Mouse (Mus musculus) neutrophil, adult 5-6 weeks (primary cell): Measurements from ENCODE around the gene Cxcr1. TPM values are rescaled to one million over a fixed set of nuclear protein-coding genes. Genes with fewer than 3 reads are reported as not detected.
"Not testable (repeated sequence)": the region's sequence is repeated elsewhere in the genome, so short reads cannot be mapped to it uniquely, and the experiment has no call there.

ENCODE experiments used
- ATAC-seq: fragments of 151-379, 151-347 bp; 2 replicates; pipeline ENCODE4 v1.8.0; 2017; ENCODE audit warnings: mild to moderate bottlenecking, moderate TSS enrichment; ENCODE audit not compliant: insufficient number of reproducible peaks, poor library complexity, low FRiP score, severe bottlenecking; ENCODE audit errors: extremely low read depth
- total RNA-seq: library from RNA; stranded (forward); fragments of 200-1000 nt; gene quantifications from 2 replicates; pipeline ENCODE4 v1.2.3, GENCODE M21; 2017

Gene Cxcr1
- total RNA-seq, 1 experiment from 2014 or later: 20.0 TPM

DNA sequence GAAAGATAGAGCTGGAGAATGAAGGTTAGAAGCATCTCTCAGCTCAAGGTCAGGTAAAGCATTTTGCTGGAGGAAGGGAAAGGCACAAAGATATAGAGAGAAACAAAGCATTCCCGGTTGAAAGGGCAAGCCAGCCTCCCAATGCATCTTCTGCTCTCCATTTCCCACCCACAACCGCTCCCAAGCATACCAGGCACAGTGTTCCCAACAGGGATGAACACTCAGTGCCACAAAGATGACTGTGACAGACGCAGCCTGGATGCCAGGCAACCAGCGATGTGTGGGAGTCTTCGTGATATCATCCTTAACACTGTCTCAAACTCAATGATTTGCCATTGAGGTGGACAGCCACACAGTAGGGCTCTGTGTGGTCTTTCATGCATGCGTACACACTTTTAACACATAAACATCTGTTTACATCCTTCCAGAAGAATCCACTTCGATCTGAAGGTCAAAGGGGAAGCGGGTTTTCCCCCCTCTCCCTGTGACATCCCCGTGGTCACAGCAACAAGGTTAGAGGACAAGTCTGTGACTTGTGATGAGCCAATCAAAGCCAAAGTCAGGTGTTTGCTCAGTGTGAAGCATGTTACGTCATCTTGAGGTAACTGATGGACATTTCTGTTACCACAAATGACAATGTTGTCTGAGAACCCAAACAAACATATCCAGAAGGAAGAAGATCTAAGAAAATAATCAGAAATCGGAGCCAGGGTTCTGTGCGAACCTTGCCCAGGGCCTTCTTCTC is 3.5 kb upstream of the Cxcr1 start:
- no peak for ATAC-seq

DNA sequence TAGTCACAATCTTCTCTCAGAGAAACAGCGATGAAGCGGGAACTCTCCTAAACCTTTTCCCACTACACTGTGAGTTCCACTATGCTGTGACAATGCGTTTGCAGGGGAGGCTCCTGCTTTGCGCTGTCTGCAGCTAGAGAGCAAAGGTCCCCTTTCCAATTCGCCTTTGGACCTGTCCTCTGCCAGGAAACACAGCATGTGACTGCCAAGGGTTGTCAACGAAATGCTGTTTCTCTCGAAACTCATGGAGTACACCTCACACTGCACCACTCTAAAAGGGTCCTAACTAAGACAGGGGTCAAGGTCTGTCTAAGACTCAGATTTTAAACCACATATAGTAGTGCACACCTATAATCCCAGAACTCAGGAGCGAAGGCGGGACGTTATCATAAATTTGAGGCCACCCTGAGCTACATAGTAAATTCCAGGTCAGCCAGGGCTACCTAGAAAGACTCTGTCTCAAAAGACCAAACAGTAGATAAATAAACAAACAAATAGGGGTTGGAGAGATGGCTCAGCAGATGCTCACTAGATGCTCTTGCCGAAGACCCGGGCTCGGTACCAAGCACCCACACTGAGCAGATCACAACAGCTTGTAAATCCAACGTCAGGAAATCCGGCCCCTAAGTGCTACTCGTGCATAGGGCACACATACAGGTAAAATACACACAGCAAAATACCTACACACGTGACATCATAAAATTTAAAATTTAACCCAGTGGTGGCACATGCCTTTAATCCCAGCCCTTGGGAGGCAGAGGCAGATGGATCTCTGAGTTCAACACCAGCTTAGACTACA is 2.4 kb upstream of the Cxcr1 start:
- ATAC-seq: no peak

DNA sequence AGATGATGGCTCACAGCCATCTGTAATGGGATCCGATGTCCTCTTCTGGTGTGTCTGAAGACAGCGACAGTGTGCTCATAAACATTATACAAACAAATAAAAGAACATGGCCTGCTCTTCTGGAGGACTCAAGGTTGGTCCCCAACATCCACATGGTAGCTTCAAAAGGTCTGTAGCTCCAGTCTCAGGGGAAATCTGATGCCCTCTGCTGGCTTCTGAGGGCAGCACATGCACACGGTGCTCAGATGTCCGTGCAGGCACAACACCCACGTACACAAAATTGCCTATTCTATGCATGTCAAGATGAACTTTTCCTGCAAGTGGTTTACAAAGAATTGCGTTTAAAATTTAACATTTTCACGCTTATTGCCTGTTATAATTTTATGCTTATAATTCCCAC is 1.5 kb upstream of the Cxcr1 start:
- peak; percentile 82; the same call in 1 of the 2 replicates for ATAC-seq

DNA sequence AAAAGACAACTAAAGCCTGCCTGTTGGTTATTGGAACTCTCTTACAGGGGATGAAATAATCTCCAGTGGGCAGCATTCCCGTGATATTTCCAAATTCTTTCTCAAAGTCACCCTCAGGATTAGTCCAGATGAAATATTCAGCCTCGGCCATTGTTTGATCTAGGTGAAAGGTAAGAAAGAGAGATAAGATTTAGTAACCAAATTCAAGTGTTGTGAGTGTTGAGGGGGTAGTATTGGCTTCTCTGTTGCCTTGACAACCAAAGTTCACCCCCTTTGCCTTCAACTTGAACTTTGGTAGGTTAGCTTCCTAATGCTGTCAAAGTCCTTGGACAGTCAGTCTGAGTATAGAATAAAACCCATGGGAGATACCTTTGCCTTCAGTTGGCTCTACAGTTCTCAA is 1.7 kb downstream of the Cxcr1 start:
- no peak for ATAC-seq

DNA sequence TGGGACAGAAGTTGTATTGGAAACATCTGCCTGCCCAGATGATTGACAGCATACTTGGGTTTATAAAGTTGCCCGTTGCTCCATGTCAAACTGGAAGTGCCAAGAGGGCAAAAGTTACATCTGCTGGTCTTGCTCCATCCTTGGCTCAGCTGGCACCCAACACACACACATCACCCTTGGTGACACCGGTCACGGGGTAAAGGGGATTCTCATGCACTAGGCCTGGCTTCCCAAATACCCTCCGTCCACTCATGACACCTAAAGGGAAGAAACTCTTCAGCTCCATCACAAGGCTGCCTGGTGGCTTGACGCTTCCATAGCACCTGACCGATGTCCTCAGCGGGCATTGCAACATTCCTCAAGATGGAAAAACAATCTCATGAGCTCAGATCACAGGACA is 4.0 kb downstream of the Cxcr1 start:
- ATAC-seq: no peak

DNA sequence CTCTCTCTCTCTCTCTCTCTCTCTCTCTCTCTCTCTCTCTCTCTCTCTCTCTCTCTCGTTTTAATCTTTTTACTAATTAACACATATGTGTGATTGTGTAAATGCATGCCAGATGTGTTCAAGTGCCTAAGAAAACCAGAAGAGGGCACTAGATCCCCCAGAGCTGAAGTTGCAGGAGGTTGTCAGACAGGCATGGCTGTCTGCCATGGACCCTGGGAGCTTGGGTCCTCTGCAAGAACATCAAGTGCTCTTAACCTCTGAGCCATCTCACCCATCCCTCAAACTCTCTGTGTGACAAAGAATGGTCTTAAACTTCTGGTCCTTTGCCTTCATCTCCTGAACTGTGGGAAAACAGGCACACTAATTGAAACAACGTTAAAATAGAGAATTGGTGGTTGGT is 11.4 kb downstream of the Cxcr1 start:
- no peak for ATAC-seq

DNA sequence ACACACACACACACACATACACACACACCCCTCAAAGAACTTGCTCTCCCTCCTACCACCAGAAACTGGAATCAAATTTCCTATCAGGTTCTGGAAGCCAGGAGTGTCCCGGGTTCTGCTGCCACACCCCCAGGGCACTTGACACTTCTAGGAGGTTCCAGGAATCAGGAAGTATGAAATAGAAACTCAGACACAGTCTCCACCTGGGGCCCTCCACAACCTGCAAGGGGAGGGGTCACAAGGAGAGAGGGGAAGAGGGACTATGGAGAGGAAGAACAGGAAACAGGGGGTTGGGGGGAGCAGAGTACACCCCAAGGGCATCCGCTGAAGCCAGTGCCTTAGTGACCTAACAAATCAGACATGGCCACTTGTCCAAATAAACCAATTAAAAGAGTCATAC is 13.0 kb downstream of the Cxcr1 start:
- no peak for ATAC-seq

DNA sequence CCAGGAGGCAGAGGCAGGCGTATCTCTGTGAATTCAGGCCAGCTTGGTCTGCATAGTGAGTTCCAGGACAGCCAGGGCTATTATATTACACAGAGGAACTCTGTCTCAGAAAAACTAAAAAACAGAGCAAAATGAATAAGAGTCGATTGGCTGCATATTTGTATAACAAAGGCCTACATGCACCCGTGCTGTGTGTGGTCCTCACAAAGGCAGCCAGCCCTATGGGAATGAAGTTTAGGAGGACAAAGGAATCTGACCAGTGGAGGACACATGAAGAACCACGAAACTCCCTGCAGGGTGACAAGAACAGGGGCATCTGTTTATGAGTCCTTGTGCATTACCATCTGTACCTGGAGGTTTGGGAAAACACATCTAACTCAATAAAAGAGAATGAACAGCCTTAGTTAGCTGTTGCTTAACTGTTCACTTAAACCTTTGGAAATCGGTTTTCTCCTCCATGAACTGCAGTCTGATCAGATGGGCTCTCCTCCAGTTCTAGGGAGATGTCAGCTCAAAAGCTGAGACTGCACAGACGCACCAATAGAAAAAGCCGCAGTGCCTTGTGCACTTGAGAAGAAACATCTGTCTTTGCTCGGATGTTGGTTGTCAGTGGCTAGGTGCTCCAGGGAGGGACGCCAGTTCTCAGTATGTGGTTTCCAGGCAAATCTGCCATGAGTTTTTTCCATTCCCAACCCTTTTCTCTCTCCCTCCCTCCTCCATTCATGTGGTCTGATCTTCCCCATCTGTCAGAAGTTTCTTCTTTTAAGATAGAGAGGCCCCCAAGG is 14.6 kb downstream of the Cxcr1 start:
- no peak for ATAC-seq

DNA sequence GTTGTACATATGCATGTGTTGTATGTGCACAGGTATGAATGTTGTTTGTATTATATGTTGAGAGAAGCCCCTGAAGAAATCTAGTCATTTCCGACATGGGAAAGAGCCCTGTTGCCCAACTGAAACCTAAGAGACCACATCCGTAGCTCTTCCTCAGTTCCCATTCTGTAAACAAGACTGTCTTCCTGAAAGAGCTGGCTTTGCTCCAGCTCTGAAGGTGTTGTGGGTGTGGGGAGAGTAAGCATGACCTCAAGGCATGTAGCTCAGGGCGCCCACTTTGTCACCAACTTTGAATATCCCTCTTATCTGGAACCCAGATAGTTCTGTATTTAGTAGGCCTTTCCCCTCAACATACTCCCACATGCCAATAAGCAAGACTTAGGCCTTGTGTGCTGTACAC is 15.8 kb downstream of the Cxcr1 start:
- ATAC-seq: peak; percentile 48

DNA sequence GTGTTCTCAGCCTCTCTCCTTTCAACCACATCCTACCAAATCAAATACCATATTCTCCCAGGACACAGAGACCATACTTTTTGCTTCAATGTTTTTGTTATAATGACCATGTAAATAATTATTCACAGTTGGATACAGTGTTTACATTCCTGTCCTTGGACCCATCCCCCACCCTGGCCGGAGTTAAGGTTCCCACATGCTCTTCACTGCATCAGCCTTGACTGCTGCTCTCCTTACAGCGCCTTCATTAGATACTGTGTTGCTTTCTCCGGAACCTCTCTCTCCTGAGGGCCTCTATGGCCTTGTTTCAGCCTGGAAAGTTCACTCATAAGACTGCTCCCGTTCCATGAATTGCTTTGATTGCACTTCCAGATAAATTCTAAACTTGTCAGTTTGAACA is 18.7 kb downstream of the Cxcr1 start:
- no peak for ATAC-seq

DNA sequence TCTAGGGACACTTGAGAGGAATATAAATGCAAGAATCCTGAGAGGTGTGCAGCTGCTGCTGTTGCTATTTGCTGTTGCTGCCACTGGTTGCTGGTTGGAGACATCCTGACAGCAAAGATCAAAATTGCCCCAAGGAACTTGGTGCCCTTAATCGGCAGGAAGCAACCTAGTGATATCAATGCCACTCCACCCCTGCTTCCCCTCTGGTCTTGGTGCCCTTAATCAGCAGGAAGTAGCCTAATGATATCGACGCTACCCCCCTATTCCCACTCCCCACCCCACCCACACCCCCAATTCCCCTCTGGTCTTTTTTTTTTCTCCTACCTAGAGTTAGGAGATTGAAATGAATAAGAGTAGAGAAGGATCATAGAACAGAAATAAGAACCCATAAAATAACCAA is 21.7 kb downstream of the Cxcr1 start:
- no peak for ATAC-seq

DNA sequence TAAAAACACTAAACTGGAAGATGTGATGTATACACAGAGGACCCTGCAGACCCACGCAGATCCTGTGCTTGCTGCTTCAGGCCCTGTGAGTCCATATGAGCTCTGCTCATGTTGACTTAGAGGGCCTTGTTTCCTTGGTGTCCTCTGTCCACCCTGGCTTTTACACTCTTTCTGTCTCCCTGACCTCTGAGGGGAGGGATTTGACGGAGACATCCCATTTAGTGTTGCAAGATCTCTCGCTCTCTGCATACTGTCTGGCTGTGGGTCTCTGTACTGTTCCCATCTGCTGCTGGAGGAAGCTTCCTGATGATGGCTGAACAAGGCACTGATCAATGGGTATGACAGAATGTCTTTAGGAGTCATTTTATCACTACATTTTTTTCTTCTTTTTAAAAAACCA is 24.7 kb downstream of the Cxcr1 start:
- ATAC-seq: no peak

DNA sequence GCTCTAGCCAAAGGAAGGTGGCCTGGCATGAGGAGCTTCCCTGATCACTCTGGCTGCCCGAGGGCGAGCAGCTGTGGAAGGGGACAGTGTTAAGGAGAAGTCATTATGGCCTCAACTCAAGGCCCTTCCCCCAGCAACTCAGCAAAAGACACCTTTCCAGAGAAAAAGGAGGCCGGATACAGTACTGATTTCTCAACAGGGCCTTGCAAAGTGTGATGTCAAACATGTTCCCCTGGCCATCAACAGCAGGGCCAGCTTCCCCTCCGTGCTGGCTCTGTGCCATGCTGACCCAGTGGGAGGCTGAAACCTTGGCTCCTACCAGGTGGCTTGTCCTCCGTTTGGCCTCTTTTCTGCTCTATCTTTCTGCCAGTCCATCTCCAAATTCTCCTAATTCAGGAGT is 27.3 kb downstream of the Cxcr1 start:
- ATAC-seq: peak; percentile 89

DNA sequence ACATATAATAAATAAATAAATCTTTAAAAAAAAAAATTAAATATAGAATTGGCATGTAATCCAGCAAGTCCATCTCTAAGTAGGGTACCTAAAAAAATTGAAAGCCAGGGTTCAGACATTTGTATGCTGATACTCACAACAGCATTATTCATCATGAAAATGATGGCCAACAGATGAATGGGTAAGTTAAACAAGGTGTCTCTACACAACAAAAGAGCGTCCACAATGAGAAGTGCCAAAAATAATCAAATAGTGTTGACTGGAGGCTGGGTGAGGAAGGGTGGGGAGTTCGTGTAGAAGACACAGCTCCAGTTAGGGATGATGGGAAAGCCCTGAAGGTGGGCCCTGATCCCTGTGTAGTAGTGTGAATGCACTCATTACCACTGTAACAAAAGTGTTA is 34.4 kb downstream of the Cxcr1 start:
- no peak for ATAC-seq

DNA sequence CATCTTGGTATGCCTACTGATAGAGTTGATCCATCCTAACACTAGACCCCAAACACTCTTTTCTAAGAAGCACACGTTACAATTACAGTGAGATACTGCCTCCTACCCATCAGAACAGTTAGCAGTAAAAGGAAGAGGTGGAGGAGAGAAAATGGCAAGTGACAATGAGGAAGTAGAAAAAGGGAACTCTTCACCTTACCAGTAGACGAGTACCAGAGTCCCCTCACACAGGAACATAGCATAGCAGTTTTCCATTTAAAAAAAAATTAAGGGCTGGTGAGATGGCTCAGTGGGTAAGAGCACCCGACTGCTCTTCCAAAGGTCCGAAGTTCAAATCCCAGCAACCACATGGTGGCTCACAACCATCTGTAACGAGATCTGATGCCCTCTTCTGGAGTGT is 34.8 kb downstream of the Cxcr1 start:
- ATAC-seq: not testable (repeated sequence)

DNA sequence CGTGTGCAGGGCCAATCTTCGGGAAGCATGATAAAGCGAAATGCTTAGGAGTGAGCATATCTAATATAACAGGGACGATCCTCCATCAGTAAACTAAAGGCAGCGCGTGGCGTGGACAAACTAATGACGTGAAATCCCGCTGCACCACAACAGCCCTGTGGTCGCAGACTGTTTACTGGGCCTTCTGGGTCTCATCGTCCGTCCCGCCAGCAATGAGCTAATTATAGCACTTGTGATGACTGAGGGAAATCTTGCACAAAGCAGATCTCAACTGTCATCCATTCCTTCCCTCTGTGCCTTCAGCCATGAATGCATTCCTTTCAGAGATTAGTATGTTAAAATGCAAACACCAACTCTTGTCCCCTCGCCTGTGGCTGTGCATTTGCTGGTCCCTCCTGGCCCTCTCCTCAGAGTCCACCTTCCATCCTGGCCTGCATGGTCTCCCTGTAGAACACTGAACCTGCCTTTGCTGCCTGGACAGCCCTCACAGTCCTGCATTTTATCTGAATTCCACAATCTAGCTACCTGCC is 38.0 kb downstream of the Cxcr1 start:
- ATAC-seq: peak; percentile 10; the same call in 1 of the 2 replicates

DNA sequence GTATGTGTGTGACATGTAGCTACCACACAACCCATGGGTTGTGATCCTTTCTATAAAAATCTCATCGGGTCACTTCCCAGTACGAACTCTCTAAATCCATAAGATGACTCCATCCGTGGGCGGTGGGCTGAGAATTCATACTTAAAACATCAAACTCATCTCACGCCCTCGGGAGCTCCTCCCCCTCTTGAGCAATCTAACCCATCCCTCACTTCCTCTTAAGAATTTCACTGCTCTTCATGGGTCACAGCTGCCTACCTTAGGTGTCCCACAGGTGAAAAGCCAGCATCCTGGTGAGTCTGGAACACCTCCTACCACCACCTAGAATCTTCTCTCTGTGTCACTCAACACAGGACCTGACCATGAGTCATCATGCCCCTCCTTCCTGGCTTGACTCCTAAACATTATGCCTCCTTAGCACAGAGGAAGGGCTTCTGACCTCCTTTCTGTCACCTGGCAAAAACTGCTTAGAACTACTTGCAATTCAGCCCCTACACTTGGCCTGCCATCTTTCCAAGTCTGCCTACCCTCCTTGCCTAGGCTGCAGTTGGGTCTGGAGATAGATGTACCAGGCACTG is 38.9 kb downstream of the Cxcr1 start:
- ATAC-seq: peak; percentile 78

DNA sequence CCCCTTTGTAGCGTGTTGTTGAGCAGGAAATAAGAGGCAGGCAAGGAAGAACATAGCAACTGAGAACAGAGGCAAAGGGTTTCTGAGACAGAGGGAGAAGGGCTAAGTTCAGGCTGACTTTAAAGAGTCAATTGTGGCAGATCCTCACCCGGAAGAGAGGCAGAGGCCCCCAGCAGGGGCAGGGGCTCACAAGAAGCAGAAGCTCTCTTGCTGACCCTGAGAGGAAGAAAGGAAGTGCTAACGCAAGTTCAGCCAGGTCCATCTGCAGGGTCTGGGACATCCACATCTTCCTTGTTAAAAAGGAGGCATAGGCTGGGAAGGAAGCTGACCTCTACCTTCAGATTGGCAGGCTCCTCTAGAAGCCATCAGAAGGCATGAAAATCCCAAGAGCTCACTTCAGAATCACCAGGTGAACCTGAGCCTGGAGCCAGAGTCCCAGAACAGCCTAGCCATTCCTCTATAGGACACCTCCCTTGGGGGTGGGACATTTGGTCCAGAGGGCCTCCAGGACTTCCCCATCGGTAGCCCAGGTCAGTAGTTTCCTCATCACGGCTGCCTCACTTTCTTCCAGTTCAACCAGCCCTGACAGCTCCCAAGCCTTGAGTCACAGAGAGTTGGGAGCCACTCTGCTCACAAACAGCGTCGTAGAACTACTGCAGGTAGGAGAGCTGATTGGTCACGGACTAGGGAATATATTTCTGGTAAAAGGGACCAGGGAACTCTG is 40.8 kb downstream of the Cxcr1 start, which contains the start of gene Cxcr2:
TSS of gene Cxcr2 (plus strand) at position 529 of the 724 bp plus-strand sequence.
- peak; percentile 49 for ATAC-seq
